Mouse (Mus musculus) liver, embryonic 14.5 days (tissue): ENCODE results near the gene Cct4. TPM values are rescaled to one million over a fixed set of nuclear protein-coding genes. Genes with fewer than 3 reads are reported as not detected.
A peak's percentile ranks its signal among the peaks of the same experiment; 100 is the strongest.

Experiments
- ATAC-seq: fragments of 200-750 bp; cut with Nextera tagmentation; 2 replicates; pipeline ENCODE4 v1.8.0; 2017; ENCODE audit warnings: moderate number of reproducible peaks, mild to moderate bottlenecking, moderate library complexity; ENCODE audit not compliant: insufficient read depth
- DNase-seq, 3 experiments: peaks; one replicate each; pipeline ENCODE4 v3.0.0-alpha.2; 2012 to 2013; ENCODE audit warnings: low read depth in 3 of 3, low spot score in 3 of 3
- H3K27ac ChIP-seq: fragments of 300-500 bp; sonication (generic); 2 replicates; pipeline ENCODE4 v1.5.1; 2014; ENCODE audit warnings: moderate library complexity, mild to moderate bottlenecking, control low read depth, inconsistent platforms
- H3K27me3 ChIP-seq: fragments of 300-500 bp; sonication (generic); 2 replicates; pipeline ENCODE4 v1.6.1; 2014; ENCODE audit warnings: mild to moderate bottlenecking, low read length, moderate library complexity; ENCODE audit not compliant: control insufficient read depth, insufficient read depth
- H3K36me3 ChIP-seq: fragments of 300-500 bp; sonication (generic); replicated peaks from 2 replicates; pipeline ENCODE4 v1.6.1; 2014; ENCODE audit warnings: low read depth; ENCODE audit not compliant: control insufficient read depth, insufficient read depth
- H3K4me1 ChIP-seq, 2 experiments: fragments of 200-500 bp in 1 of 2; fragments of 300-500 bp in 1 of 2; sonication (generic) in 1 of 2; replicated peaks; 2 replicates each; pipeline ENCODE4 v1.6.1; 2012 to 2014; ENCODE audit warnings: antibody characterized with exemption in 1 of 2, inconsistent platforms in 1 of 2, low read length in 1 of 2; ENCODE audit not compliant: control insufficient read depth in 2 of 2, insufficient read depth in 2 of 2
- H3K4me2 ChIP-seq: fragments of 300-500 bp; sonication (generic); 2 replicates; pipeline ENCODE4 v1.6.1; 2014; ENCODE audit warnings: low read depth, mild to moderate bottlenecking, control low read depth, moderate library complexity
- H3K4me3 ChIP-seq, 2 experiments: fragments of 200-500 bp in 1 of 2; fragments of 300-500 bp in 1 of 2; sonication (generic) in 1 of 2; 2 replicates each; pipeline ENCODE4 v1.5.1; 2012 to 2014; ENCODE audit warnings: low read depth in 2 of 2, low read length in 2 of 2, mild to moderate bottlenecking in 2 of 2, control low read depth in 1 of 2, inconsistent platforms in 1 of 2, moderate library complexity in 1 of 2; ENCODE audit not compliant: insufficient read depth in 1 of 2
- H3K9ac ChIP-seq: fragments of 300-500 bp; sonication (generic); replicated peaks from 2 replicates; pipeline ENCODE4 v1.6.1; 2014; ENCODE audit warnings: mild to moderate bottlenecking, control low read depth, moderate library complexity
- H3K9me3 ChIP-seq: fragments of 300-500 bp; sonication (generic); 2 replicates; pipeline ENCODE4 v1.6.1; 2016; ENCODE audit warnings: low read length, mixed read lengths; ENCODE audit not compliant: control insufficient read depth
- CTCF ChIP-seq: IDR thresholded peaks from 2 replicates; pipeline ENCODE4 v1.5.1; 2016; ENCODE audit warnings: antibody characterized with exemption, low read depth, control low read depth
- EP300 ChIP-seq: IDR thresholded peaks from 2 replicates; pipeline ENCODE4 v1.6.1; 2016; ENCODE audit warnings: antibody characterized with exemption, low read depth
- WGBS: fragments of 180-500 bp; shearing (Covaris S2); extraction: QIAGEN DNeasy Blood & Tissue Kit; methylation state at CpG from one replicate; pipeline ENCODE4 v1.1.7; 2014; ENCODE audit not compliant: insufficient replicate concordance; 5-methylcytosine and 5-hydroxymethylcytosine counted together
- polyA plus RNA-seq, 2 experiments: library from polyadenylated mRNA; depleted of rRNA in 1 of 2; stranded (reverse) in 1 of 2; unstranded in 1 of 2; fragments of >200 nt; fragmentation: Nextera tagmentation in 1 of 2; extraction: Ambion mirVana in 1 of 2; gene quantifications; 2 replicates each; pipeline versions ENCODE4 v1.2.1 to v1.2.3; 2012 to 2014

Cct4 gene
- polyA plus RNA-seq, 2 experiments, result 65.4 to 142 TPM

DNA sequence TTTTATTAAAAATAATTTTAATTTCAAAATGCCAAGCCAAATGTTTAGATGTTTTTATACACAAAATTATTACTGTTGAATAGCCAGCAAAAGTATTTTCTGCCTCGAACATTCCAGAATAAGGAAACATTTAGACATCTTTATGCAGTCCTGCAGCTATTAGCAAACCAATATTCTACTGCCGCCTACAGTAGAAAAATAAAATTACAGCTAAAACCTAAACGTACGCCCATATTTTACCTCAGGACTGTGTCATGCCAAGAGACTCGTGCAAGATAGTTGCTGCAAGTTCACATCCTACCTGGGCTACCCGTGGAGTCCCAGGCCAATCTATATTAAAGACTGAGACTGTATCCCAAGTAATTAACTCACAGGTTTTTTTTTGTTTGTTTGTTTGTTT, 20.8 kb upstream of the Cct4 start:
- no peak overlapping the region for H3K4me3 ChIP-seq
- H3K4me1 ChIP-seq, result peaks cover 0 to under 1% of the 10 kb centered on the region in 2 experiments; a peak in 1 of 4 replicates
- H3K9me3 ChIP-seq, result no peaks in the 10 kb centered on the region
- H3K36me3 ChIP-seq, result no peaks in the 10 kb centered on the region
- H3K9ac ChIP-seq, result no peak overlapping the region
- H3K27ac ChIP-seq, result no peak overlapping the region
- ATAC-seq, result no peak
- TF ChIP-seq EP300 (no peak), CTCF (peak; percentile 63)
- peak in 2 of 3 experiments; percentile 26 to 51 for DNase-seq
- 30% methylated on average over 6 of the region's 6 CpGs for WGBS
- H3K4me2 ChIP-seq, result no peak overlapping the region
- H3K27me3 ChIP-seq, result no peaks in the 10 kb centered on the region

DNA sequence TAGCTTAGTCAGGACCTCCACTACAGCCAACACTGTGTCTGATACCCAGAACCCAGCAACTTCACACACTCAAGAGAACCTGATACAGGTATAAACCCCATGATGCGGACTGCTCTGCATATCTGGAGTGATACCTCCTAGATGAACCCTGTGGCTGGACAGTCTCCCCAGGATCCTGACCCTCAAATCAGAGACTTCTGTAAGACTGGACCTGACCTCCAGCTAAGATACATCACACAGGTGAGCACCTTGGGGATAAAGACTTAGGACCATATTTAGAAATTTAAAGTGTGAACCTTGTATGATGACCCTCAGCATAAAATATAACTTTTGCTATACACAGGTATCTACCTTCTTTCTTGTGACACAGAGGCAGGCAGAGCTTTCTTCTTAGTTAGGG, 19.8 kb upstream of the Cct4 start:
- H3K27ac ChIP-seq, result no peak overlapping the region; the same call in 1 of the 2 replicates
- peaks cover under 1 to 2% of the 10 kb centered on the region in 2 experiments; a peak in 2 of 4 replicates for H3K4me1 ChIP-seq
- WGBS, result 72% methylated on average over 1 of the region's 1 CpGs
- DNase-seq (no peak), ATAC-seq (no peak)
- no peak overlapping the region for H3K9ac ChIP-seq
- no peaks in the 10 kb centered on the region for H3K9me3 ChIP-seq
- no peak for TF ChIP-seq CTCF
- no peak for TF ChIP-seq EP300
- H3K4me2 ChIP-seq, result no peak overlapping the region
- no peak overlapping the region for H3K4me3 ChIP-seq
- H3K27me3 ChIP-seq, result no peaks in the 10 kb centered on the region
- H3K36me3 ChIP-seq, result no peaks in the 10 kb centered on the region

- WGBS, result 46% methylated on average over 56 of the region's 56 CpGs
- Histone ChIP-seq H3K4me3 (peak within 1 kb of the TSS; percentile 76 to 97), H3K36me3 (peaks cover 4% of the 10 kb centered on the region; the same call in 1 of the 2 replicates), H3K9me3 (no peaks in the 10 kb centered on the region), H3K4me2 (peak within 1 kb of the TSS; percentile 71), H3K27me3 (no peaks in the 10 kb centered on the region), H3K4me1 (peaks cover 2 to 8% of the 10 kb centered on the region in 2 experiments; a peak in 2 of 4 replicates), H3K27ac (peak within 1 kb of the TSS; percentile 93), H3K9ac (peak within 1 kb of the TSS; percentile 83)
- TF ChIP-seq CTCF (peak; percentile 21; the same call in 1 of the 2 replicates), EP300 (peak; percentile 87)
- ATAC-seq, result peak; percentile 86
- peak; percentile 80 to 82 (median 81) for DNase-seq
Observed at GRCm38 (mm10) chr11:22971835-22972709, 18.2 kb upstream of the Cct4 start, which contains the start of gene Zrsr1. Gene Zrsr1, plus strand, starts transcription at chr11:22972005.

GRCm38 (mm10) chr11:22972746-22973526, 17.4 kb upstream of the Cct4 start:
- H3K36me3 ChIP-seq, result peaks cover 9% of the 10 kb centered on the region; the same call in 1 of the 2 replicates
- H3K4me3 ChIP-seq, result peak overlapping the region; percentile 76 to 97
- H3K27me3 ChIP-seq, result no peaks in the 10 kb centered on the region
- peak overlapping the region; percentile 83 for H3K9ac ChIP-seq
- 45% methylated on average over 45 of the region's 46 CpGs for WGBS
- H3K4me1 ChIP-seq, result peaks cover 2 to 8% of the 10 kb centered on the region in 2 experiments; a peak in 2 of 4 replicates
- DNase-seq (peak; percentile 76 to 81 (median 81)), ATAC-seq (peak; percentile 61)
- no peak; the same call in 1 of the 2 replicates for TF ChIP-seq EP300
- TF ChIP-seq CTCF, result peak; percentile 33; the same call in 1 of the 2 replicates
- peak overlapping the region; percentile 93 for H3K27ac ChIP-seq
- H3K4me2 ChIP-seq, result peak overlapping the region; percentile 71
- H3K9me3 ChIP-seq, result no peaks in the 10 kb centered on the region
